Mouse (Mus musculus) olfactory bulb, adult 2 months (tissue): ENCODE measurements around the gene Thrap3.

Experiments
- CTCF ChIP-seq: fragments of 200-500 bp; IDR thresholded peaks from 2 replicates; pipeline ENCODE4 v1.5.1; 2012; ENCODE audit warnings: low read depth, mild to moderate bottlenecking, low read length, moderate library complexity; ENCODE audit not compliant: insufficient read depth
- POLR2A ChIP-seq: fragments of 200-500 bp; IDR thresholded peaks from 2 replicates; pipeline ENCODE4 v1.6.1; 2012; ENCODE audit warnings: mild to moderate bottlenecking, low read depth, low read length, moderate library complexity; ENCODE audit not compliant: insufficient read depth

DNA sequence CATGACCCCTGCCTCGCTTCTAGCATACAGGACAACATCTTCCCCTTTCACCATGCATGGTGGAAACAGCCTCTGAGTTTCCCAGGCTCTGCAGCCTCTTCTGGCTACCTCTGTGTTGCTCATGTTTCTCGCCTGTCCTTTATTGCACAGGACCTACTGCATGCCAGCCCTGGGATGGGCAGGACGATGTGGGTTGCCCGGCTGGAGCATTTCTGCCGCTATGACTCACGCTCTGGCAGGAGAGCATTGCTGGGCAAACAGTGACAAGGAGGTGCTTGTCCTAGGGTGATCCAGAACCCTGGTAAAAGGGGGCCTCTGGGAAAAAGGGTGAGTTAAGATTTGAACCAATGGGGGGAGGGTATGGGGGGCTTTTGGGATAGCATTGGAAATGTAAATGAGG is 15.2 kb upstream of the Thrap3 start:
- no peak for TF ChIP-seq CTCF
- no peak for TF ChIP-seq POLR2A
